Mouse (Mus musculus): ENCODE results near the gene AU040320. TPM values are rescaled to one million over a fixed set of nuclear protein-coding genes. Genes with fewer than 3 reads are reported as not detected.

The AU040320 gene
- polyA plus RNA-seq, 1 experiment from 2014 or later = 31.4 TPM

DNA sequence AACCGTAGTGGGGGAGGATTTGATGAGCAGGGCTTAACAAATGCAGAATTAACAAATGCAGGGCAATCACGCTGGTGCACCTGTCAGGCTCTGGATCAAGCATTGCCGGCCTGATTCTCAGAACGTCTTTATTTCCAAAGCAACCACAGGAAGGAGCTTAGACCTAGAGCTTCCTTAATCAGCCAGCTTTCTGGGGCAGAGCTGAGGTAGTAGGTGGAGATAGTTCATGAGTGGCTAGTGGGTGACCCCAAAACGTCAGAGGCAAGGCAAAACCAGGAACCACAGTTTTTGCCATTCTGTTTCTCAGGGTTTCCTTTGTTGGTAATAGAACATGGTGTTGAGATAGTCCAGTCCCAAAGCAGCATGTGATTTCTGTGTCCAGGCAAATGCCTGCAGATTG lies 61.5 kb downstream of the AU040320 start:
- 80% methylated on average over 5 of the region's 5 CpGs for WGBS
- Histone ChIP-seq H3K27me3 (ENCODE audit: insufficient read depth, poor library complexity, severe bottlenecking) (no peaks in the 10 kb centered on the region), H3K36me3 (peaks cover 58% of the 10 kb centered on the region), H3K27ac (no peak overlapping the region), H3K9me3 (no peaks in the 10 kb centered on the region), H3K4me1 (replicated peaks) (no peaks in the 10 kb centered on the region), H3K4me3 (no peak overlapping the region)
- DNase-seq (ENCODE audit: low spot score) = no peak

DNA sequence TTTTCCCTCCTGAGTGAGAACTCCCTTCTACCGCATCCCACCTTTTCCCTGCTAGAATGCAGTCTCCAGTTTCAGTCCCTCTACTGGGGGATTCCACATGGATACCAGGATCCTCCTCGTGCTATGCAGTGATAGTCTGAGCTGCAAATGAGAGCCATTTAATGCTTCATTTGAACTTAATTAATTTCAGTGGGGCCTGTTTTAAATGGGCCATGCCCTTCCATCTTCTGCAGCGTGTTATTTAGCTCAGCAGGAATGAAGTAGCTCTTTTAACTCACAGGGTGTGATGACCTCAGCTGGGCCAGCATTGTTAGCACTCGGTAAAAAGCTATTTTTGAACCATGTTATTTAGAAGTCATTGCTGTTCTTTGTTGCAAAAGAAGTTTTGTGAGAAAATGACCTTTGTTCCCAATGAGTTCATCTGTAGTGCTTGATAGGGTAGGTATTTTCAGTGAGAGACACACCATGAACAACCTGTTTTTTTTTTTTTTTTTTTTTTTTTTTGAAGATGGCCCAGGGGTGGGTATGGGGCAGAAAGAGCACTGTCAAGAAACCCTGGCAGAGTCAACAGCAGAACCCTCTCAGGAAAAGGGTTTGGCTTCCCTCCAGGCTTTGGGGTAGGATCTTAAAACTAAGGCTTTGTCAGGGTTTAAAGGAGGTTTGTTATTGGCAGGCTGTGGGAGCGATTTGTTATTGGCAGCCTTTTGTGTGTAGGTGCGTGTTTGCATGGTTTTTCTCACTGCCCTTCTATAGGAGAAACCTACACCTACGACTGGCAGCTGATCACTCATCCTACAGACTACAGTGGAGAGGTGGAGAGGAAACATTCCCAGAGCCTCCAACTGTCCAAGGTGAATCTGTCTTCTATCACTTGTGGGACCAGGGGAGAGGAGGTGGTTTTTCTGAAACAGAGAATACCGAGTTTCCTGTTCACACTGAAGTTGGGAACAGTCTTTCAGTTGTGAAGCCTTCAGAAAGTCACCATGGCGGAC lies 69.8 kb downstream of the AU040320 start:
- H3K27me3 ChIP-seq (ENCODE audit: insufficient read depth, poor library complexity, severe bottlenecking) = no peaks in the 10 kb centered on the region
- no peak overlapping the region for H3K27ac ChIP-seq
- H3K4me3 ChIP-seq = no peak overlapping the region
- WGBS = 76% methylated on average over 9 of the region's 9 CpGs
- 0 out of 2 replicates have a peak, but pooled peaks cover 3% of the 10 kb centered on the region for H3K9me3 ChIP-seq
- H3K36me3 ChIP-seq = peaks cover 43% of the 10 kb centered on the region
- 0 out of 2 replicates have a peak, but pooled peaks cover 2% of the 10 kb centered on the region for H3K4me1 ChIP-seq (replicated peaks)
- no peak for DNase-seq (ENCODE audit: low spot score)

DNA sequence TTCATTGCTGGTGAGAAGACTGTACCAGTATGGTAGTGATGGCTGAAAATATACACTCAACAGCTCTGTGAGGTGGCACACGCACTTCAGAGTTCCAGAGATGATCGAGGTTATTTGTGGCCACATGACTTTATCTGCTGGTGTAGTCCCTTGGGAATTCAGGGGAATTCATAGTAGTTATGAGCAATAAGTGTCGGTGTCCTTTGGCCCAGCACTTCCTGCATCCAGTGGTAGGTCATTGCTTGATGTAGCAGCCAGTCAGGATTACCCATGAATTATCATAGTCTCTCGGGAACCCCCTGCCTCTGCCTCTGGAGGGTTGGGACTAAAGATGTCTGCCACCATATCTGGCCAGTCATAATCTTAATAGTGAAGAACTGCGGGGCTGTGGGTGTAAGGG lies 70.6 kb downstream of the AU040320 start:
- Histone ChIP-seq H3K4me3 (no peak overlapping the region), H3K9me3 (0 out of 2 replicates have a peak, but pooled peaks cover 3% of the 10 kb centered on the region), H3K27ac (no peak overlapping the region), H3K4me1 (replicated peaks) (0 out of 2 replicates have a peak, but pooled peaks cover 2% of the 10 kb centered on the region), H3K27me3 (ENCODE audit: insufficient read depth, poor library complexity, severe bottlenecking) (no peaks in the 10 kb centered on the region), H3K36me3 (peaks cover 43% of the 10 kb centered on the region)
- WGBS = 93% methylated on average over 5 of the region's 5 CpGs
- no peak for DNase-seq (ENCODE audit: low spot score)

DNA sequence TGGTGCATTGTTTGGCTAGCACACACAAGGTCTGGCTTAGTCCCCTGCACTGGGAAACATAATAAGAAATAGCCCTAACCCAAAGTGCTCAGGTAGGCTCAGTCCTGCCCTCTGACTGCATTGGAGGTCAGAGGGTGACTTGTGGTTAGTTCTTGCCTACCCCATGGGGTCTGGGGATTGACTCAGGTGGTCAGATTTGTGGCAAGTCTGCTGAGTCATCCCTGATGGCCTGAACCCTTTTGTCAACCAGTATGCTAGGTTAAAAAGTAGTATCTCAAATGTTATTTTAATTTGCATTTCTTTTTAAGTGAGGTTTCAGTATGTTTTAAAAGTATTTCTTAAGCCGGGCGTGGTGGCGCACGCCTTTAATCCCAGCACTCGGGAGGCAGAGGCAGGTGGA lies 77.8 kb downstream of the AU040320 start:
- H3K4me1 ChIP-seq (replicated peaks) = no peaks in the 10 kb centered on the region
- peaks cover 58% of the 10 kb centered on the region for H3K36me3 ChIP-seq
- H3K27me3 ChIP-seq (ENCODE audit: insufficient read depth, poor library complexity, severe bottlenecking) = no peaks in the 10 kb centered on the region
- DNase-seq (ENCODE audit: low spot score) = no peak
- no peak overlapping the region for H3K4me3 ChIP-seq
- no peaks in the 10 kb centered on the region for H3K9me3 ChIP-seq
- no peak overlapping the region for H3K27ac ChIP-seq
- WGBS = 96% methylated on average over 5 of the region's 5 CpGs

DNA sequence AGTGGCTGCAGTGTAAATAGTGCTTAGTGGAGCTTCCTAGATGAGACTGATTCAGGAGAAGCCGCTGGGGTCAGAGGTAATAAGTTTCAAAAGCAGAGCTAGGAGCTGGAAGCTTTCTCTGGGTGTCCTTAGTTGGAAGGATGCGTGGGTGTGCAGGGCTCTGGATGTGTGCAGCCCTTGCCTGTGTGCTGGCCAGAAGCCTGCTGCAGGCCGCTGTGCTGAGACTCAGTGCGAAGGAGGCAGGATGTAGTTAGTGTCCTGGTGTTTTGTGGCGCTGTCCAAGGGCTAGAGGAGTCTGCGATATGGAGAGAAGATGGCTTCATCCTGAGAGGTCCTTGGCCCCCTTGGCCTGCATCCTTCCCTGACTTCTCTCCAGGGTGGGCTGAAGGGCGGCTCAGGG lies 85.5 kb downstream of the AU040320 start:
- H3K27me3 ChIP-seq (ENCODE audit: insufficient read depth, poor library complexity, severe bottlenecking) = no peaks in the 10 kb centered on the region
- H3K4me1 ChIP-seq (replicated peaks) = peaks cover 4% of the 10 kb centered on the region; the same call in 1 of the 2 replicates
- 78% methylated on average over 7 of the region's 7 CpGs for WGBS
- no peak overlapping the region for H3K4me3 ChIP-seq
- H3K27ac ChIP-seq = no peak overlapping the region
- no peaks in the 10 kb centered on the region for H3K9me3 ChIP-seq
- peaks cover 70% of the 10 kb centered on the region for H3K36me3 ChIP-seq
- DNase-seq (ENCODE audit: low spot score) = no peak

DNA sequence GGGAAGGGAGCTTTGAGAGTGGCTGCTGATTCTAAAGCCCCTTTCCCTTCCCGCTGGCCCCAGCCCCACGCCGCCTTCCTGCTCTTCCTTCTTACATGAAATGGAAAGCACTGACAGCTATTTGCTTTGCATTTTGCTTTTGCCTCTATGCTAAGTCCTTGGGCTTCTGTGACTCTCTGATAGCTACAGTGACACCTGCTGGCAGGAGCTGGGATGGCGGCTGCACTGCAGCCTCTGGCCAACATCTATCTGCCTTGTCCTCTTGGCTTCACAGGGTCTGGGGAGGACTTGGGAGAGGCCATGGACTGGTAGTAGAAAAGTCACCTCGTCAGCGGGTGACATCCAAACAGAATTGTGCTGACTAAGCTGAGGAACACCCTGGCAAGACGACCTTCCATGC lies 86.5 kb downstream of the AU040320 start:
- no peak overlapping the region for H3K27ac ChIP-seq
- peaks cover 76% of the 10 kb centered on the region for H3K36me3 ChIP-seq
- peaks cover 4% of the 10 kb centered on the region; the same call in 1 of the 2 replicates for H3K4me1 ChIP-seq (replicated peaks)
- DNase-seq (ENCODE audit: low spot score) = peak; percentile 87
- H3K27me3 ChIP-seq (ENCODE audit: insufficient read depth, poor library complexity, severe bottlenecking) = no peaks in the 10 kb centered on the region
- no peaks in the 10 kb centered on the region for H3K9me3 ChIP-seq
- WGBS = 17% methylated on average over 7 of the region's 7 CpGs
- H3K4me3 ChIP-seq = no peak overlapping the region

DNA sequence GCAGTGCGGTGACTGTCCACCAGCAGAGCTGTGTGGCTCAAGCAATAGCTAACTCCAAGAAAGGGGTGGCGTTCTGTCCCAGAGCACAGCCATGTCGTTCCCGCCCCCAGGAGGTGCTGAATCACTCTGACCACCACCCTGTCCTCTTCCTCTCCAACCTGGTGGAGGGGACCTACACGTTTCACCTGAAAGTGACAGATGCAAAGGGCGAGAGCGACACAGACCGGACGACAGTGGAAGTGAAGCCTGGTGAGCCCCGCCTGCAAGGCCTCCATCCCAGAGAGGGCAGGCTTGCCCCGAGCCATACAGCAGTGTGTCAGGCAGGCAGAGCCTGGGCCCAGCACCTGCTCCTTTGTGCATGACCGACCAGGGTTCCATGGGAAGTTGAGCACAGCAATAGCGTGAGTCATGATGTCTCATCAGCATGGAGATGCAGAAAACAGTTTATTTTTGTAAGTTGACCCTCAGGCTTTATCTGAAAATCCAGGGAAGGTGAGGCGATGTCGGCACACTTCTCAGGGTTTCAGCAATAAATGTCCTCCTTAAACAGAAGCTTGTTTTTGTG lies 87.7 kb downstream of the AU040320 start:
- no peaks in the 10 kb centered on the region for H3K27me3 ChIP-seq (ENCODE audit: insufficient read depth, poor library complexity, severe bottlenecking)
- no peak for DNase-seq (ENCODE audit: low spot score)
- 91% methylated on average over 15 of the region's 15 CpGs for WGBS
- peaks cover 4% of the 10 kb centered on the region; the same call in 1 of the 2 replicates for H3K4me1 ChIP-seq (replicated peaks)
- H3K36me3 ChIP-seq = peaks cover 71% of the 10 kb centered on the region
- no peaks in the 10 kb centered on the region for H3K9me3 ChIP-seq
- no peak overlapping the region for H3K27ac ChIP-seq
- H3K4me3 ChIP-seq = no peak overlapping the region

DNA sequence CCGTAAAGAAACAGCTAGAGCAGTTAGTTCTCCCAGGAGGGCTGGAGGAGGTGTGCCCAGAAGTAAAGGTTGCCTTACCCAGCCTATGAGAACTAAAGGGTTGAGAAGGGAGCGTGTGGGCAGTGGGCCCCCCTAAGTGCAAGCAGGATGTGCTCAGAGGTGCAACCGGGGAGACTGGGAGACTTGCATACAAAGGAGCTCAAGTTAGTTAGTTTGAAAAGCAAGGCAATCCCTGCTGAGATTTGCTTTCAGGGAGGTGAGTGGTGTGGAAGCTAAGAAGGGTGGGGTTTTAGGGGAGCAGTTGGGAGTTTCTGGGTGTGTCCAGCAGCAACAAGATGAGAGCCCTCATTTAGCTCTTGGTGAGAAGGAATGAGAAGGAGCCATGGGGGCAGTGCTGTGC lies 89.6 kb downstream of the AU040320 start:
- Histone ChIP-seq H3K4me3 (no peak overlapping the region), H3K4me1 (replicated peaks) (no peaks in the 10 kb centered on the region), H3K9me3 (no peaks in the 10 kb centered on the region), H3K27me3 (ENCODE audit: insufficient read depth, poor library complexity, severe bottlenecking) (no peaks in the 10 kb centered on the region), H3K36me3 (peaks cover 74% of the 10 kb centered on the region), H3K27ac (no peak overlapping the region)
- 60% methylated on average over 3 of the region's 3 CpGs for WGBS
- no peak for DNase-seq (ENCODE audit: low spot score)

DNA sequence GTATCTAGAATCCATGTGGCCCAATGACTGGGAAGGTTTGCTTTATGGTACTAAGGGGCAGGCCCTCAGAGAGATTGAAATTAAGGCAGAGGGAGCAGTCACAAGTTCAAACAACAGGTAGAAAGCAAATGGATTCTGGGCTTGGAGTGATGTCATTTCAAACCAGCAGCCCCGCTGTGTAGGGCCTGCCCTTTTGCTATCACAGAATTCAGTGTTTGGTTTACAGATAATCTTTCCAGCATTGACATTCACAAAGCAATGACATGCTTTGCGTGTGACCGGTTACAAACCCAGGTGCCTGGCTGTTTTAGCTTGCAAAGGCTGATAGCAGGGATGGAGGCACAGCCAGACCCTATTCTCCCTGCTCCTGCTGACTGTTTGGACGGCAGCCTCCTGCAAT lies 92.3 kb downstream of the AU040320 start:
- whole genome bisulfite sequencing = 85% methylated on average over 4 of the region's 4 CpGs
- H3K4me1 ChIP-seq (replicated peaks) = no peaks in the 10 kb centered on the region
- peaks cover 82% of the 10 kb centered on the region for H3K36me3 ChIP-seq

DNA sequence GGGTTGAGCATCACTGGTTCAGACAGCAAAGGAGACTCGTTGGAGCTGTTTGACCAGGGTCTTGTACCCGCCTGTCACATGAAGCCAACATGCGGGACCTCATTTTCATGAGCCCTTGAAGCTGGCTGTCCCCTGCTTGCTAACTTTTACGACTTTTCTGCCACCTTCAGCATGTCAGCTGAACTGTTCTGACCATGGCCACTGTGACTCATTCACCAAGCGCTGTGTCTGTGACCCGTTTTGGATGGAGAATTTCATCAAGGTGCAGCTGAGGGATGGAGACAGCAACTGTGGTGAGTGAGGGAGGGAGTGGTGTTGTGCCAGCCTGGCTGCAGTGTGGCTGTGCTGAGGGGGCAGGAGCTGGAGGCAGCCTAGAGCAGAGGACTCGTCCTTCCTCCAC lies 93.6 kb downstream of the AU040320 start:
- DNase-seq (ENCODE audit: low spot score) = no peak
- Histone ChIP-seq H3K27me3 (ENCODE audit: insufficient read depth, poor library complexity, severe bottlenecking) (no peaks in the 10 kb centered on the region), H3K27ac (no peak overlapping the region), H3K36me3 (peaks cover 82% of the 10 kb centered on the region), H3K4me1 (replicated peaks) (no peaks in the 10 kb centered on the region), H3K4me3 (no peak overlapping the region), H3K9me3 (no peaks in the 10 kb centered on the region)
- 69% methylated on average over 7 of the region's 7 CpGs for WGBS

More for the DNA sequence above, 92.3 kb downstream of the AU040320 start:
- no peaks in the 10 kb centered on the region for H3K27me3 ChIP-seq (ENCODE audit: insufficient read depth, poor library complexity, severe bottlenecking)
- DNase-seq (ENCODE audit: low spot score) = no peak
- H3K4me3 ChIP-seq = no peak overlapping the region
- H3K27ac ChIP-seq = no peak overlapping the region
- H3K9me3 ChIP-seq = no peaks in the 10 kb centered on the region

DNA sequence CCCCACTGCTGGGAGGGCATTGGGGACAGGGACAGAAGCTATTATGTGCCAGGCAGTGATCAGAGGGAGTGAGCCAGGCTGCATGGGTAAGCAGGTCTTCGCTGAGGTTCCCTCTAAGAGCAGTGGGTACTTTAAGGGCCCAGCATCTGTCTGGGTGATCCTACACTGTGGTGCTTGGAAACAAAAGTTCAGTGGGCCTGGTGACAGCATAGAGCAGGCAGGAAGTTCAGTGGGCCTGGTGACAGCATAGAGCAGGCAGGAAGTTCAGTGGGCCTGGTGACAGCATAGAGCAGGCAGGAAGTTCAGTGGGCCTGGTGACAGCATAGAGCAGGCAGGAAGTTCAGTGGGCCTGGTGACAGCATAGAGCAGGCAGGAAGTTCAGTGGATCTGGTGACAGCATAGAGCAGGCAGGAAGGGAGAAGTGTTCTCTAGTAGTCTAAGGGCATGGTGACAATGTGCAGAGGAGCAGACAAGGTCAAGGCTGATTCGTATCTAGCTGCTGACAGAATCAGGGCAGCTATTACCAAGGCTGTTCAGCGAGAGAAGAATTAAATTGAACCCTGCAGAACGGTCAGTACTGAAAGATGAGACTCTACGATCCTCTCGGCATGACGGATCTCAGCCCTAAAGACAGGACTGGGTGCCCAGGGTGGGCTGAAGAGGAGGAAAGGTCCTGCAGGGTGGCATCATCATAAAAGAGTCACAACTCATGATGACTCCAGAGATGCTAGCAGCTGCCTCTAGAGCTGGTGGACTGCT lies 96.9 kb downstream of the AU040320 start:
- DNase-seq (ENCODE audit: low spot score) = no peak
- peaks cover 88% of the 10 kb centered on the region for H3K36me3 ChIP-seq
- no peak overlapping the region for H3K27ac ChIP-seq
- H3K27me3 ChIP-seq (ENCODE audit: insufficient read depth, poor library complexity, severe bottlenecking) = no peaks in the 10 kb centered on the region
- H3K4me1 ChIP-seq (replicated peaks) = no peaks in the 10 kb centered on the region; the same call in 1 of the 2 replicates
- no peaks in the 10 kb centered on the region for H3K9me3 ChIP-seq
- no peak overlapping the region for H3K4me3 ChIP-seq
- 88% methylated on average over 7 of the region's 7 CpGs for WGBS

DNA sequence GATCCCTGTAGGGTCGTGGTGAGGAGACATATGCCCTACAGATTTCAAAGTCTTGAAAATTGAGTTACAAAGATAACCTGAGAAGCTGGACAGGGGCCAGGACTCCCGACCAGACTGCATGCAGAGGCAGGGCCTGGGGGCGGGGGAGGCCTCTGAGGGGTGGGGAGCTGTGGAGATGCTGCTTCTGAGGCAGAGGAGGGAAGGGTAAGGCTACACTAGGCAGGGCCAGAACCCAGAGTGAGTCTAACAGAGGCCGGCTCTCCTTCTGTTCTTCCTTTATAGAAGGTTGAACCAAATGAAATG lies 97.4 kb downstream of the AU040320 start:
- WGBS = 75% methylated on average over 4 of the region's 4 CpGs
- no peak for DNase-seq (ENCODE audit: low spot score)
- H3K4me1 ChIP-seq (replicated peaks) = no peaks in the 10 kb centered on the region; the same call in 1 of the 2 replicates
- no peaks in the 10 kb centered on the region for H3K9me3 ChIP-seq
- H3K27me3 ChIP-seq (ENCODE audit: insufficient read depth, poor library complexity, severe bottlenecking) = no peaks in the 10 kb centered on the region
- no peak overlapping the region for H3K4me3 ChIP-seq
- H3K36me3 ChIP-seq = peaks cover 85% of the 10 kb centered on the region
- no peak overlapping the region for H3K27ac ChIP-seq

Measured in hindbrain, embryonic 10.5 days (tissue).